Mouse (Mus musculus) CH12.LX (cell line): ENCODE data around the gene Slc26a1. TPM values are rescaled to one million over a fixed set of nuclear protein-coding genes. Genes with fewer than 3 reads are reported as not detected.

Experiments used
- DNase-seq: peaks from one replicate; pipeline ENCODE4 v3.0.0-alpha.2; 2013; ENCODE audit errors: extremely low read depth
- H3K27ac ChIP-seq: 2 replicates; pipeline ENCODE4 v1.5.1; 2012; ENCODE audit warnings: low read depth, mild to moderate bottlenecking, control low read depth, moderate library complexity; ENCODE audit not compliant: insufficient read depth
- H3K27me3 ChIP-seq: replicated peaks from 2 replicates; pipeline ENCODE3; 2012; ENCODE audit warnings: inconsistent platforms
- H3K36me3 ChIP-seq, 2 experiments: replicated peaks in 1 of 2; 2 replicates each; pipeline versions ENCODE3 to v1.6.1; 2012; ENCODE audit warnings: inconsistent platforms in 1 of 2, low read length in 1 of 2, mild to moderate bottlenecking in 1 of 2, mixed read lengths in 1 of 2, moderate library complexity in 1 of 2; ENCODE audit not compliant: control insufficient read depth in 1 of 2, insufficient read depth in 1 of 2
- H3K4me1 ChIP-seq, 2 experiments: 2 replicates each; pipeline ENCODE4 v1.6.1; 2012; ENCODE audit warnings: inconsistent platforms in 1 of 2, moderate library complexity in 1 of 2; ENCODE audit not compliant: insufficient read depth in 2 of 2, control insufficient read depth in 1 of 2
- H3K4me2 ChIP-seq: 2 replicates; pipeline ENCODE4 v1.6.1; 2012; ENCODE audit warnings: low read depth, mild to moderate bottlenecking, control low read depth; ENCODE audit not compliant: poor library complexity, insufficient read depth, severe bottlenecking
- H3K4me3 ChIP-seq, 3 experiments: fragments of 150-350 bp in 1 of 3; sonication (generic) in 1 of 3; replicated peaks in 1 of 3; 2 replicates each; pipeline versions ENCODE3 to v1.5.1; 2011 to 2012; ENCODE audit warnings: low read depth in 2 of 3, low read length in 2 of 3, mild to moderate bottlenecking in 2 of 3, moderate library complexity in 2 of 3, control low read depth in 1 of 3, improper control_type of control experiment in 1 of 3, inconsistent platforms in 1 of 3, mixed read lengths in 1 of 3; ENCODE audit not compliant: poor library complexity in 1 of 3
- H3K79me2 ChIP-seq: replicated peaks from 2 replicates; pipeline ENCODE4 v1.6.1; 2012; ENCODE audit warnings: mild to moderate bottlenecking, moderate library complexity; ENCODE audit not compliant: control insufficient read depth, poor library complexity, insufficient read depth, severe bottlenecking; ENCODE audit errors: extremely low read depth
- H3K9ac ChIP-seq: 2 replicates; pipeline ENCODE4 v1.6.1; 2012; ENCODE audit warnings: low read depth, mild to moderate bottlenecking, control low read depth, moderate library complexity; ENCODE audit not compliant: insufficient read depth
- H3K9me3 ChIP-seq: replicated peaks from 2 replicates; pipeline ENCODE3; 2012; ENCODE audit warnings: low read length, inconsistent platforms, mixed read lengths
- BHLHE40 ChIP-seq: IDR thresholded peaks from 2 replicates; pipeline ENCODE4 v1.6.1; 2011; ENCODE audit warnings: mild to moderate bottlenecking, low read depth, low read length, improper control_type of control experiment
- E2F4 ChIP-seq: IDR thresholded peaks from 2 replicates; pipeline ENCODE4 v1.6.1; 2011; ENCODE audit warnings: low read depth, low read length, improper control_type of control experiment; ENCODE audit not compliant: insufficient replicate concordance
- EP300 ChIP-seq: IDR thresholded peaks from 2 replicates; pipeline ENCODE4 v1.6.1; 2011; ENCODE audit warnings: low read length, improper control_type of control experiment
- ETS1 ChIP-seq: conservative IDR thresholded peaks from 2 replicates; pipeline ENCODE4 v1.6.1; 2012; ENCODE audit warnings: low read depth, mild to moderate bottlenecking, inconsistent platforms, low read length, improper control_type of control experiment, moderate library complexity
- HCFC1 ChIP-seq: IDR thresholded peaks from 2 replicates; pipeline ENCODE4 v1.6.1; 2012; ENCODE audit warnings: low read depth, mild to moderate bottlenecking, inconsistent platforms, low read length, improper control_type of control experiment
- JUN ChIP-seq: IDR thresholded peaks from 2 replicates; pipeline ENCODE4 v1.6.1; 2011; ENCODE audit warnings: low read depth, mild to moderate bottlenecking, low read length, improper control_type of control experiment, moderate library complexity; ENCODE audit not compliant: insufficient read depth
- JUND ChIP-seq: conservative IDR thresholded peaks from 2 replicates; pipeline ENCODE4 v1.6.1; 2011; ENCODE audit warnings: low read depth, low read length, improper control_type of control experiment
- MAFK ChIP-seq: IDR thresholded peaks from 2 replicates; pipeline ENCODE4 v1.6.1; 2011; ENCODE audit warnings: low read length, improper control_type of control experiment; ENCODE audit not compliant: insufficient replicate concordance
- MAX ChIP-seq: IDR thresholded peaks from 2 replicates; pipeline ENCODE4 v1.6.1; 2011; ENCODE audit warnings: low read length, improper control_type of control experiment
- MAZ ChIP-seq: IDR thresholded peaks from 2 replicates; pipeline ENCODE4 v1.6.1; 2012; ENCODE audit warnings: low read depth, mild to moderate bottlenecking, inconsistent platforms, low read length, improper control_type of control experiment, moderate library complexity
- MYC ChIP-seq: IDR thresholded peaks from 2 replicates; pipeline ENCODE4 v1.6.1; 2011; ENCODE audit warnings: low read depth, mild to moderate bottlenecking, improper control_type of control experiment, low read length
- NRF1 ChIP-seq: IDR thresholded peaks from 2 replicates; pipeline ENCODE4 v1.6.1; 2014; ENCODE audit warnings: low read depth, mild to moderate bottlenecking, inconsistent platforms, low read length, improper control_type of control experiment, moderate library complexity
- POLR2A ChIP-seq: IDR thresholded peaks from 2 replicates; pipeline ENCODE4 v1.6.1; 2011; ENCODE audit warnings: low read depth, mild to moderate bottlenecking, improper control_type of control experiment, low read length
- POLR2AphosphoS2 ChIP-seq: IDR thresholded peaks from 2 replicates; pipeline ENCODE4 v1.6.1; 2011; ENCODE audit warnings: low read depth, low read length, improper control_type of control experiment
- TCF12 ChIP-seq: IDR thresholded peaks from 2 replicates; pipeline ENCODE4 v1.6.1; 2014; ENCODE audit warnings: low read depth, mild to moderate bottlenecking, inconsistent platforms, low read length, improper control_type of control experiment
- UBTF ChIP-seq: IDR thresholded peaks from 2 replicates; pipeline ENCODE4 v1.6.1; 2012; ENCODE audit warnings: low read depth, mild to moderate bottlenecking, inconsistent platforms, low read length, improper control_type of control experiment, moderate library complexity
- USF1 ChIP-seq: IDR thresholded peaks from 2 replicates; pipeline ENCODE4 v1.6.1; 2014; ENCODE audit warnings: low read depth, mild to moderate bottlenecking, inconsistent platforms, low read length, improper control_type of control experiment
- ZKSCAN1 ChIP-seq: IDR thresholded peaks from 2 replicates; pipeline ENCODE4 v1.6.1; 2012; ENCODE audit warnings: low read depth, inconsistent platforms, low read length, improper control_type of control experiment, borderline replicate concordance
- ZMIZ1 ChIP-seq: IDR thresholded peaks from 2 replicates; pipeline ENCODE4 v1.6.1; 2012; ENCODE audit warnings: low read depth, mild to moderate bottlenecking, inconsistent platforms, low read length, improper control_type of control experiment
- ZNF384 ChIP-seq: IDR thresholded peaks from 2 replicates; pipeline ENCODE4 v1.6.1; 2012; ENCODE audit warnings: low read depth, low read length, improper control_type of control experiment, inconsistent platforms
- dilution Hi-C: fragments of 300-500 bp; cut with MboI; formaldehyde crosslinking; loops from 2 replicates; pipeline ENCODE4 v1.14.3; 2020; ENCODE audit warnings: low sequenced_read_pairs; ENCODE audit not compliant: extremely low pct_unique_long_range_greater_than_20kb, extremely low pct_ligation_motif_present
- in situ Hi-C: fragments of 300-500 bp; cut with MboI; formaldehyde crosslinking; loops from 3 replicates; pipeline ENCODE4 v1.14.3; 2019; ENCODE audit warnings: low sequenced_read_pairs, low pct_ligation_motif_present, low pct_unique_long_range_greater_than_20kb, mixed read lengths
- polyA plus RNA-seq: library from polyadenylated mRNA; unstranded; fragments of >175 nt; gene quantifications from 2 replicates; pipeline ENCODE4 v1.2.1, GENCODE M21; 2012; ENCODE audit warnings: low read depth; ENCODE audit not compliant: insufficient read length
- total RNA-seq, 2 experiments: library from RNA; depleted of rRNA; stranded (reverse); fragments of 300-350 nt in 1 of 2; fragments of >200 nt in 1 of 2; gene quantifications; 2 replicates each; pipeline ENCODE4 v1.2.3; 2012 to 2014

Gene Slc26a1
- total and polyA plus RNA-seq, 3 experiments, result 0.07 to 0.08 TPM; not detected in 1

- Histone ChIP-seq H3K27ac (no peak overlapping the region), H3K4me3 (no peak overlapping the region), H3K4me2 (no peak overlapping the region), H3K9ac (no peak overlapping the region), H3K79me2 (no peaks in the 10 kb centered on the region), H3K36me3 (no peaks in the 10 kb centered on the region), H3K9me3 (no peaks in the 10 kb centered on the region), H3K4me1 (no peaks in the 10 kb centered on the region), H3K27me3 (peaks cover 14% of the 10 kb centered on the region)
- no peak for TF ChIP-seq USF1
- no peak for TF ChIP-seq TCF12
- no peak for TF ChIP-seq ETS1
- TF ChIP-seq NRF1, result no peak
- TF ChIP-seq MAFK, result no peak
- TF ChIP-seq ZKSCAN1, result no peak
- TF ChIP-seq BHLHE40, result no peak
- TF ChIP-seq MAZ, result no peak
- no peak for TF ChIP-seq MYC
- TF ChIP-seq E2F4, result no peak
- in situ Hi-C loops (no loop called here), dilution Hi-C loops (no loop called here)
- no peak for DNase-seq
These were observed 33.8 kb upstream of the Slc26a1 start for GRCm38 (mm10) chr5:108708981-108709731.

- in situ Hi-C loops, result no loop called here
- H3K4me2 ChIP-seq, result no peak overlapping the region
- H3K9ac ChIP-seq, result no peak overlapping the region
- peaks cover 10% of the 10 kb centered on the region for H3K27me3 ChIP-seq
- H3K4me1 ChIP-seq, result no peaks in the 10 kb centered on the region
- H3K4me3 ChIP-seq, result no peak overlapping the region
- no peaks in the 10 kb centered on the region for H3K79me2 ChIP-seq
- DNase-seq, result no peak
- TF ChIP-seq TCF12 (no peak), EP300 (no peak)
- TF ChIP-seq, all 38 proteins: peak for 0
- dilution Hi-C loops, result no loop called here
- no peak overlapping the region for H3K27ac ChIP-seq
- no peaks in the 10 kb centered on the region for H3K9me3 ChIP-seq
- no peaks in the 10 kb centered on the region for H3K36me3 ChIP-seq
These were observed 33.0 kb upstream of the Slc26a1 start for GRCm38 (mm10) chr5:108708419-108708818.

DNA sequence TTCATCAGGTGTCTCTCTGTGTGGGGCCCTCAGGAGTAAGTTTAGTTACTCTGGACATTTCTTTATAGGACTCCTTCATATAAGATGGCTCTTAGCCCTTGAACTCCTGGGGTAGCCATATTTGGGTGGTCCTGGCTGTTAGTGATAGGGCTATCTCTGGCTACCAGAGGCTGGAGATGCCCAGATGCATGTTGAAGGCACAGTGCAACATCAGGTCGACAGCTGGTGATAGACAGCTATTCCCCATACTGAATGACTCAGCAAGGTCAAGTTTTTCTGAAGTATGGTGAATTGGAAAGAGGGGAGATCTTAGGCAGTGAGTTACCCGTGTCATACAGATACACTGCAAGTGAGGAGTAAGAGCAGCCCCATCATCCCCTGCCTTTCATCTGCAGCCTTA lies 32.4 kb upstream of the Slc26a1 start:
- no peaks in the 10 kb centered on the region for H3K4me1 ChIP-seq
- H3K27me3 ChIP-seq, result peaks cover 10% of the 10 kb centered on the region
- no peaks in the 10 kb centered on the region for H3K36me3 ChIP-seq
- H3K4me2 ChIP-seq, result no peak overlapping the region
- TF ChIP-seq ETS1 (no peak), EP300 (no peak), HCFC1 (no peak), UBTF (no peak), TCF12 (no peak), POLR2AphosphoS2 (no peak), MAX (no peak), ZKSCAN1 (no peak), MAFK (no peak), ZNF384 (no peak), JUN (no peak), POLR2A (no peak), ZMIZ1 (no peak), JUND (no peak)
- in situ Hi-C loops (no loop called here), dilution Hi-C loops (no loop called here)
- no peaks in the 10 kb centered on the region for H3K79me2 ChIP-seq
- H3K9me3 ChIP-seq, result no peaks in the 10 kb centered on the region
- H3K4me3 ChIP-seq, result no peak overlapping the region
- DNase-seq, result no peak
- no peak overlapping the region for H3K27ac ChIP-seq
- no peak overlapping the region for H3K9ac ChIP-seq
